Mouse (Mus musculus) heart, embryonic 11.5 days (tissue): ENCODE results near the gene Rab31. TPM values are rescaled to one million over a fixed set of nuclear protein-coding genes. Genes with fewer than 3 reads are reported as not detected.
"Not testable (repeated sequence)": the region's sequence is repeated elsewhere in the genome, so short reads cannot be mapped to it uniquely, and the experiment has no call there.

Source experiments
- ATAC-seq: fragments of 200-750 bp; cut with Nextera tagmentation; replicated peaks from 2 replicates; pipeline ENCODE4 v1.8.0; 2017; ENCODE audit warnings: moderate library complexity; ENCODE audit not compliant: insufficient number of reproducible peaks, low FRiP score, low TSS enrichment
- H3K27ac ChIP-seq: fragments of 300-500 bp; sonication (generic); 2 replicates; pipeline ENCODE4 v1.5.1; 2014; ENCODE audit warnings: mild to moderate bottlenecking, low read depth, low read length
- H3K27me3 ChIP-seq: fragments of 300-500 bp; sonication (generic); 2 replicates; pipeline ENCODE4 v1.6.1; 2014; ENCODE audit warnings: mild to moderate bottlenecking, low read length, mixed read lengths; ENCODE audit not compliant: control insufficient read depth, insufficient read depth
- H3K36me3 ChIP-seq: fragments of 300-500 bp; sonication (generic); 2 replicates; pipeline ENCODE4 v1.6.1; 2014; ENCODE audit warnings: mild to moderate bottlenecking, low read length, moderate library complexity, mixed read lengths; ENCODE audit not compliant: control insufficient read depth, insufficient read depth
- H3K4me1 ChIP-seq: fragments of 300-500 bp; sonication (generic); 2 replicates; pipeline ENCODE4 v1.6.1; 2014; ENCODE audit warnings: low read length; ENCODE audit not compliant: control insufficient read depth, insufficient read depth
- H3K4me2 ChIP-seq: fragments of 300-500 bp; sonication (generic); 2 replicates; pipeline ENCODE4 v1.6.1; 2014; ENCODE audit warnings: mild to moderate bottlenecking, moderate library complexity
- H3K4me3 ChIP-seq: fragments of 300-500 bp; sonication (generic); 2 replicates; pipeline ENCODE4 v1.5.1; 2014; ENCODE audit warnings: low read depth, low read length
- H3K9ac ChIP-seq: fragments of 300-500 bp; sonication (generic); 2 replicates; pipeline ENCODE4 v1.6.1; 2014; ENCODE audit warnings: mild to moderate bottlenecking, low read depth, low read length, moderate library complexity
- H3K9me3 ChIP-seq: fragments of 300-500 bp; sonication (generic); replicated peaks from 2 replicates; pipeline ENCODE4 v1.6.1; 2016; ENCODE audit warnings: low read length; ENCODE audit not compliant: control insufficient read depth
- WGBS: fragments of 180-500 bp; shearing (Covaris S2); extraction: QIAGEN DNeasy Blood & Tissue Kit; methylation state at CpG from one replicate; pipeline ENCODE4 v1.1.7; 2014; ENCODE audit not compliant: insufficient replicate concordance; 5-methylcytosine and 5-hydroxymethylcytosine counted together
- polyA plus RNA-seq: library from polyadenylated mRNA; unstranded; fragments of >200 nt; fragmentation: Nextera tagmentation; extraction: Ambion mirVana; gene quantifications from 2 replicates; pipeline ENCODE4 v1.2.1, GENCODE M21; 2014

The Rab31 gene
- polyA plus RNA-seq, 1 experiment from 2014 or later = 33.2 TPM

GRCm38 (mm10) chr17:65643051-65643521 lies 129.5 kb downstream of the Rab31 start:
- Histone ChIP-seq H3K27ac (no peak overlapping the region), H3K4me1 (0 out of 2 replicates have a peak, but pooled peaks cover 4% of the 10 kb centered on the region), H3K27me3 (no peaks in the 10 kb centered on the region), H3K4me2 (no peak overlapping the region), H3K36me3 (no peaks in the 10 kb centered on the region), H3K4me3 (no peak overlapping the region), H3K9me3 (no peaks in the 10 kb centered on the region), H3K9ac (no peak overlapping the region)
- WGBS = 50% methylated on average over 10 of the region's 10 CpGs
- no peak for ATAC-seq

GRCm38 (mm10) chr17:65642578-65642991 lies 130.0 kb downstream of the Rab31 start:
- Histone ChIP-seq H3K9me3 (no peaks in the 10 kb centered on the region), H3K4me1 (0 out of 2 replicates have a peak, but pooled peaks cover 4% of the 10 kb centered on the region), H3K27me3 (no peaks in the 10 kb centered on the region), H3K36me3 (no peaks in the 10 kb centered on the region), H3K27ac (no peak overlapping the region), H3K9ac (no peak overlapping the region), H3K4me3 (no peak overlapping the region), H3K4me2 (no peak overlapping the region)
- 77% methylated on average over 5 of the region's 5 CpGs for WGBS
- ATAC-seq = no peak

GRCm38 (mm10) chr17:65641734-65642218 lies 130.8 kb downstream of the Rab31 start, which contains the start of gene Txndc2:
Gene Txndc2, minus strand, starts transcription at chr17:65642168.
- no peak within 1 kb of the TSS for H3K9ac ChIP-seq
- 81% methylated on average over 11 of the region's 11 CpGs for WGBS
- no peak within 1 kb of the TSS for H3K4me2 ChIP-seq
- H3K27ac ChIP-seq = no peak within 1 kb of the TSS
- no peaks in the 10 kb centered on the region for H3K27me3 ChIP-seq
- H3K4me3 ChIP-seq = no peak within 1 kb of the TSS
- 0 out of 2 replicates have a peak, but pooled peaks cover 4% of the 10 kb centered on the region for H3K4me1 ChIP-seq
- ATAC-seq = no peak
- no peaks in the 10 kb centered on the region for H3K9me3 ChIP-seq
- H3K36me3 ChIP-seq = no peaks in the 10 kb centered on the region

- ATAC-seq = no peak
- Histone ChIP-seq H3K4me3 (no peak overlapping the region), H3K27ac (no peak overlapping the region), H3K4me2 (no peak overlapping the region), H3K27me3 (no peaks in the 10 kb centered on the region), H3K36me3 (no peaks in the 10 kb centered on the region), H3K9me3 (no peaks in the 10 kb centered on the region), H3K9ac (no peak overlapping the region), H3K4me1 (0 out of 2 replicates have a peak, but pooled peaks cover 6% of the 10 kb centered on the region)
- WGBS = 81% methylated on average over 1 of the region's 1 CpGs
Measured at GRCm38 (mm10) chr17:65639144-65639543, 133.4 kb downstream of the Rab31 start.

GRCm38 (mm10) chr17:65635715-65636360 lies 136.7 kb downstream of the Rab31 start:
- Histone ChIP-seq H3K4me1 (0 out of 2 replicates have a peak, but pooled peaks cover 2% of the 10 kb centered on the region), H3K36me3 (no peaks in the 10 kb centered on the region), H3K27ac (no peak overlapping the region), H3K9ac (no peak overlapping the region), H3K9me3 (no peaks in the 10 kb centered on the region), H3K27me3 (no peaks in the 10 kb centered on the region), H3K4me2 (no peak overlapping the region), H3K4me3 (no peak overlapping the region)
- no peak for ATAC-seq
- 61% methylated on average over 14 of the region's 14 CpGs for WGBS

- ATAC-seq = no peak
- no peaks in the 10 kb centered on the region for H3K27me3 ChIP-seq
- H3K9me3 ChIP-seq = no peaks in the 10 kb centered on the region
- WGBS = 72% methylated on average over 6 of the region's 6 CpGs
- H3K4me3 ChIP-seq = no peak overlapping the region
- no peak overlapping the region for H3K9ac ChIP-seq
- no peaks in the 10 kb centered on the region for H3K4me1 ChIP-seq
- no peak overlapping the region for H3K4me2 ChIP-seq
- no peaks in the 10 kb centered on the region for H3K36me3 ChIP-seq
- H3K27ac ChIP-seq = no peak overlapping the region
Measured at GRCm38 (mm10) chr17:65629943-65630342, 142.6 kb downstream of the Rab31 start.

- WGBS = 56% methylated on average over 13 of the region's 13 CpGs
- ATAC-seq, H3K4me1 ChIP-seq, H3K9me3 ChIP-seq, H3K4me3 ChIP-seq, H3K27ac ChIP-seq, H3K27me3 ChIP-seq, H3K9ac ChIP-seq, H3K4me2 ChIP-seq, H3K36me3 ChIP-seq: not testable (repeated sequence)
Measured at GRCm38 (mm10) chr17:65628823-65629532, 143.6 kb downstream of the Rab31 start.

- H3K4me1 ChIP-seq = no peaks in the 10 kb centered on the region
- no peak overlapping the region for H3K9ac ChIP-seq
- no peaks in the 10 kb centered on the region for H3K9me3 ChIP-seq
- H3K4me3 ChIP-seq = no peak overlapping the region
- ATAC-seq = no peak
- no peak overlapping the region for H3K4me2 ChIP-seq
- H3K27ac ChIP-seq = no peak overlapping the region
- no peaks in the 10 kb centered on the region for H3K36me3 ChIP-seq
- 87% methylated on average over 6 of the region's 6 CpGs for WGBS
- H3K27me3 ChIP-seq = no peaks in the 10 kb centered on the region
Measured at GRCm38 (mm10) chr17:65626301-65626700, 146.3 kb downstream of the Rab31 start.
